Mouse (Mus musculus): ENCODE measurements around the gene Cenpu. TPM values are rescaled to one million over a fixed set of nuclear protein-coding genes. Genes with fewer than 3 reads are reported as not detected.

The Cenpu gene
- polyA plus RNA-seq, 1 experiment: not detected

DNA sequence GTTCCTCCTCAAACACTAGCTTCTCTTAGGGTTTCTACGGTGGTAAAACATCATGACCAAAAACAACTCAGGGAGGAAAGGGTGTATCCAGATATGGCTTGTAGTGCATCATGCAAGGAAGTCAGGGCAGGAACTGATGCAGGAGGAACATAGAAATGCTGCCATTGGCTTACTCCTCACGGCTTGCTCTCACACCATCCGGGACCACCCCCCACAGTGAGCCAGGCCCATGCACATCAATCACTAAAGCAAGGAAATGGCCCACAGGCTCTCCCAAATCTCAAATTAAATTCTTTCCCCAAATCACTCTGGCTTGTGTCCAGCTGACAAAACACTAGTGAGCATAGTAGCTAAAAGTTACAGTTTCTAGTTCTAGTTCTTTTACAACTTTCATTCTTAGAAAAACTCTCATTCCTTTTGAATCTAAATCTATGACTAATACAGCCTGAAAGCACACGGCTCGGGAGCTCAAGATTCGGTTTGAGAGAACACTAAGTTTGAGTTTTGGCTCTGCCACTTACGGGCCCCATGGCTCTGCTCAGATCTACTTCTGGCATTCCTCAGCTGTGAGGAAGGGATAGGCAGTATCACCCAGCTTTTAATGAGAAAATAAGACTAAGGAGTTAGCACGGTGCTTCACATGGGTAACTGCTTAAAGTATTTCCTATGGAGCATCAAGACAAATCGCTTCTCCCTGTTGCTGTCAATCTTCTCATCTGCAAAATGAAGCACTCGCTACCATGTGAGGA, 49.3 kb downstream of the Cenpu start:
- whole genome bisulfite sequencing: 60% methylated on average over 10 of the region's 10 CpGs
- no peaks in the 10 kb centered on the region for H3K4me1 ChIP-seq (ENCODE audit: control insufficient read depth, insufficient read depth, low read length)

GRCm38 (mm10) chr8:46603587-46603986, 51.8 kb downstream of the Cenpu start:
- TF ChIP-seq POLR2A (IDR thresholded peaks at IDR 0.05; ENCODE audit: insufficient read depth, low read depth, low read length) (no peak), CTCF (IDR thresholded peaks at IDR 0.05; ENCODE audit: insufficient read depth, low read depth, low read length) (no peak)
- 86% methylated on average over 5 of the region's 5 CpGs for WGBS
- no peak overlapping the region for H3K4me3 ChIP-seq (ENCODE audit: insufficient read depth, low read depth, low read length)

More for the DNA sequence above, 49.3 kb downstream of the Cenpu start:
- TF ChIP-seq POLR2A (IDR thresholded peaks at IDR 0.05; ENCODE audit: insufficient read depth, low read depth, low read length): no peak
- TF ChIP-seq CTCF (IDR thresholded peaks at IDR 0.05; ENCODE audit: insufficient read depth, low read depth, low read length): no peak
- H3K4me3 ChIP-seq (ENCODE audit: insufficient read depth, low read depth, low read length): no peak overlapping the region
- no peak overlapping the region for H3K27ac ChIP-seq (ENCODE audit: insufficient read depth, low read depth, low read length)

GRCm38 (mm10) chr8:46606930-46607329, 55.1 kb downstream of the Cenpu start:
- no peak overlapping the region for H3K27ac ChIP-seq (ENCODE audit: insufficient read depth, low read depth, low read length)
- 88% methylated on average over 1 of the region's 1 CpGs for WGBS
- TF ChIP-seq CTCF (IDR thresholded peaks at IDR 0.05; ENCODE audit: insufficient read depth, low read depth, low read length): no peak
- TF ChIP-seq POLR2A (IDR thresholded peaks at IDR 0.05; ENCODE audit: insufficient read depth, low read depth, low read length): no peak
- H3K4me3 ChIP-seq (ENCODE audit: insufficient read depth, low read depth, low read length): no peak overlapping the region
- H3K4me1 ChIP-seq (ENCODE audit: control insufficient read depth, insufficient read depth, low read length): peaks cover 2% of the 10 kb centered on the region; the same call in 1 of the 2 replicates

More at GRCm38 (mm10) chr8:46603587-46603986, 51.8 kb downstream of the Cenpu start:
- Histone ChIP-seq H3K27ac (ENCODE audit: insufficient read depth, low read depth, low read length) (no peak overlapping the region), H3K4me1 (ENCODE audit: control insufficient read depth, insufficient read depth, low read length) (no peaks in the 10 kb centered on the region)

GRCm38 (mm10) chr8:46611557-46611956, 59.7 kb downstream of the Cenpu start:
- 90% methylated on average over 8 of the region's 8 CpGs for WGBS
- no peak overlapping the region for H3K4me3 ChIP-seq (ENCODE audit: insufficient read depth, low read depth, low read length)

GRCm38 (mm10) chr8:46612913-46613312, 61.1 kb downstream of the Cenpu start:
- 26% methylated on average over 4 of the region's 4 CpGs for WGBS
- TF ChIP-seq POLR2A (IDR thresholded peaks at IDR 0.05; ENCODE audit: insufficient read depth, low read depth, low read length): no peak
- no peak for TF ChIP-seq CTCF (IDR thresholded peaks at IDR 0.05; ENCODE audit: insufficient read depth, low read depth, low read length)
- peaks cover 10% of the 10 kb centered on the region for H3K4me1 ChIP-seq (ENCODE audit: control insufficient read depth, insufficient read depth, low read length)
- H3K4me3 ChIP-seq (ENCODE audit: insufficient read depth, low read depth, low read length): no peak overlapping the region
- peak overlapping the region; percentile 96 for H3K27ac ChIP-seq (ENCODE audit: insufficient read depth, low read depth, low read length)

More at GRCm38 (mm10) chr8:46611557-46611956, 59.7 kb downstream of the Cenpu start:
- TF ChIP-seq POLR2A (IDR thresholded peaks at IDR 0.05; ENCODE audit: insufficient read depth, low read depth, low read length): no peak
- TF ChIP-seq CTCF (IDR thresholded peaks at IDR 0.05; ENCODE audit: insufficient read depth, low read depth, low read length): no peak
- Histone ChIP-seq H3K27ac (ENCODE audit: insufficient read depth, low read depth, low read length) (no peak overlapping the region), H3K4me1 (ENCODE audit: control insufficient read depth, insufficient read depth, low read length) (peaks cover 10% of the 10 kb centered on the region)

- 10% methylated on average over 4 of the region's 4 CpGs for whole genome bisulfite sequencing
- Histone ChIP-seq H3K4me1 (ENCODE audit: control insufficient read depth, insufficient read depth, low read length) (peaks cover 10% of the 10 kb centered on the region), H3K4me3 (ENCODE audit: insufficient read depth, low read depth, low read length) (no peak overlapping the region), H3K27ac (ENCODE audit: insufficient read depth, low read depth, low read length) (peak overlapping the region; percentile 65)
- no peak for TF ChIP-seq POLR2A (IDR thresholded peaks at IDR 0.05; ENCODE audit: insufficient read depth, low read depth, low read length)
- no peak for TF ChIP-seq CTCF (IDR thresholded peaks at IDR 0.05; ENCODE audit: insufficient read depth, low read depth, low read length)
Observed at GRCm38 (mm10) chr8:46613377-46613776, 61.5 kb downstream of the Cenpu start.

DNA sequence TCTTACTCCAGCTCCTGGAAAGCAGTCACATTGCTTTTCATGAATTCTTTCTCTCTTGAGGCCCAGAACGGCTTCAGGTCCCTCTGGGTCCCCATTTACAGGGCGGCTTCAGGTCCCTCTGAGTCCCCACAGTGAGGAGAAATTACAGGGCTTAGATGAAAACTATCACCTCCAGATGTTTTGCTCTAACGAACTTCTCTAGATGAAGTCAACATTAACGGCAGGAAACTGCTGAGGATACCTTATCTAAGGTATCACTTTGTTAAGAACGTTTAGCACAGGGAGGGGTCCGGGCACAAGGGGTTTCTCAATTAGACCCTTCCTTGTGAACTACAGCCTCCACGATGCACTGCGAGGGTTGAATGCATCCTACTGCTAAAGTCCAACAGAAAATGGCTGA, 64.1 kb downstream of the Cenpu start:
- TF ChIP-seq POLR2A (IDR thresholded peaks at IDR 0.05; ENCODE audit: insufficient read depth, low read depth, low read length): no peak
- TF ChIP-seq CTCF (IDR thresholded peaks at IDR 0.05; ENCODE audit: insufficient read depth, low read depth, low read length): no peak
- H3K27ac ChIP-seq (ENCODE audit: insufficient read depth, low read depth, low read length): no peak overlapping the region
- WGBS: 87% methylated on average over 8 of the region's 8 CpGs
- peaks cover 10% of the 10 kb centered on the region for H3K4me1 ChIP-seq (ENCODE audit: control insufficient read depth, insufficient read depth, low read length)
- no peak overlapping the region for H3K4me3 ChIP-seq (ENCODE audit: insufficient read depth, low read depth, low read length)

DNA sequence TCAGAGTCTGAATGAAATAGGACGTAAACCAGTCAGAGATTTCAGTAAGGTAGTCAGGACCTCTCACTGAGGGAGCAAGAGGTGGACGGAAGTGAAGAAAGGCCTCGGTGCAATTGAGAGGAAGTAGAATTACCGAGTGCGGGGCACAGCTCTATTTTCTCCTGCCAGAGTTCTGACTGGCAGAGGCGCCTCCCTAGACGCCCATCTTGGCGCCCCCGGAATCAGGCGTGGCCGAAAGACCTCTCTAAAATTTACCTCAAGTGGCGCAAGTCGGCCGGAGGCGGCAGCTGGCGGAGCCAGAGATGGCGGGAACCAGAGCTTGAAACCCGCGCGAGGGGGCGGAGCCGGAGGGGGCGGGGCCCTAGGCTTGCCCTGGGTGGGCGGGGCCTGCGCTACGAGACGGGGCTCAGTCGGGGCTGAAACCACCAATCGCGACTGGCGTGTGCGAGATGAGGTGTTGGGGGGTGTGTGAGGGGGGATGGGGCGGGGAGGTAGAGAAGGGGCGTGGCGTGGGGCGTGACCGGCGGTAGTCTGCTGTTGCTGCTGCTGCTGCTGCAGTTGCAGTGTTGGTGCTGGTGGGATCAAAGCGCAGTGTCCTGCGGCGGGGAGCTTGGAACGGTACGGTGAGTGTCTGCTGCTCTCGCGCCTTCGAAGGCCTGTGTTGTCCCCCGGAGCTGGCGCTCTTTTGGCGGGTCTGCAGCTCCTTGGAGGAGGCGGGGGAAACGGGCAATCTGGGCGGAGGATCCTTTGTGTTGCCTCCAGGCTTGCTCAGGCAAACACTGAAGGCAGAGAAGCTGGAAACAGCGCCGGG, 65.3 kb downstream of the Cenpu start, which contains the start of the genes Primpol and Casp3:
Primpol (minus strand) TSS at position 334 of the 811 bp plus-strand sequence.
Casp3 (plus strand) TSS at position 413 of the 811 bp plus-strand sequence.
- H3K4me3 ChIP-seq (ENCODE audit: insufficient read depth, low read depth, low read length): peak within 1 kb of the TSS; percentile 71
- 0 out of 2 replicates have a peak, but pooled peaks have one; percentile 42 for TF ChIP-seq POLR2A (IDR thresholded peaks at IDR 0.05; ENCODE audit: insufficient read depth, low read depth, low read length)
- TF ChIP-seq CTCF (IDR thresholded peaks at IDR 0.05; ENCODE audit: insufficient read depth, low read depth, low read length): no peak
- H3K27ac ChIP-seq (ENCODE audit: insufficient read depth, low read depth, low read length): peak within 1 kb of the TSS; percentile 35
- WGBS: under 1% methylated on average over 54 of the region's 54 CpGs
- H3K4me1 ChIP-seq (ENCODE audit: control insufficient read depth, insufficient read depth, low read length): peaks cover 8% of the 10 kb centered on the region
